Mouse (Mus musculus) CH12.LX (cell line): ENCODE results near the gene Gabarapl2.

ENCODE experiments used
- CTCF ChIP-seq, 2 experiments: IDR thresholded peaks in 1 of 2; conservative IDR thresholded peaks in 1 of 2; 2 replicates each; pipeline ENCODE4 v1.5.1; 2011 to 2012; ENCODE audit warnings: low read depth in 2 of 2, low read length in 2 of 2, improper control_type of control experiment in 1 of 2, inconsistent platforms in 1 of 2, mild to moderate bottlenecking in 1 of 2, moderate library complexity in 1 of 2
- GABPA ChIP-seq: IDR thresholded peaks from 2 replicates; pipeline ENCODE4 v1.6.1; 2012; ENCODE audit warnings: low read depth, low read length, improper control_type of control experiment, inconsistent platforms; ENCODE audit not compliant: insufficient replicate concordance
- JUND ChIP-seq: conservative IDR thresholded peaks from 2 replicates; pipeline ENCODE4 v1.6.1; 2011; ENCODE audit warnings: low read depth, low read length, improper control_type of control experiment
- MXI1 ChIP-seq: IDR thresholded peaks from 2 replicates; pipeline ENCODE4 v1.6.1; 2011; ENCODE audit warnings: mild to moderate bottlenecking, low read depth, low read length, improper control_type of control experiment
- PAX5 ChIP-seq: IDR thresholded peaks from 2 replicates; pipeline ENCODE4 v1.6.1; 2012; ENCODE audit warnings: low read length, inconsistent platforms, mixed read lengths
- POLR2A ChIP-seq: IDR thresholded peaks from 2 replicates; pipeline ENCODE4 v1.6.1; 2011; ENCODE audit warnings: low read depth, mild to moderate bottlenecking, improper control_type of control experiment, low read length
- ZC3H11A ChIP-seq: IDR thresholded peaks from 2 replicates; pipeline ENCODE4 v1.6.1; 2012; ENCODE audit warnings: low read depth, mild to moderate bottlenecking, inconsistent platforms, low read length, improper control_type of control experiment

GRCm38 (mm10) chr8:111934201-111934600, 6.3 kb upstream of the Gabarapl2 start:
- TF ChIP-seq POLR2A (no peak), CTCF (conservative IDR thresholded peaks at IDR 0.05 in 1 of 2, IDR thresholded peaks at IDR 0.05 in 1 of 2; ENCODE audit: low read depth in 2 of 2, low read length in 2 of 2) (no peak), MXI1 (no peak), PAX5 (no peak), GABPA (no peak), ZC3H11A (no peak), JUND (no peak)
